Mouse (Mus musculus) intestine, embryonic 16.5 days (tissue): ENCODE results near the gene Tubd1. TPM values are rescaled to one million over a fixed set of nuclear protein-coding genes. Genes with fewer than 3 reads are reported as not detected.

Experiments
- ATAC-seq: fragments of 200-750 bp; cut with Nextera tagmentation; 2 replicates; pipeline ENCODE4 v1.8.0; 2017; ENCODE audit warnings: moderate TSS enrichment, moderate library complexity
- H3K27ac ChIP-seq: fragments of 300-500 bp; sonication (generic); 2 replicates; pipeline ENCODE4 v1.5.1; 2014; ENCODE audit warnings: mild to moderate bottlenecking, low read length
- H3K27me3 ChIP-seq: fragments of 300-500 bp; sonication (generic); replicated peaks from 2 replicates; pipeline ENCODE4 v1.6.1; 2014; ENCODE audit warnings: low read length, control low read depth, mixed read lengths; ENCODE audit not compliant: control insufficient read depth, insufficient read depth
- H3K36me3 ChIP-seq: fragments of 300-500 bp; sonication (generic); 2 replicates; pipeline ENCODE4 v1.6.1; 2014; ENCODE audit warnings: low read length, control low read depth; ENCODE audit not compliant: control insufficient read depth, insufficient read depth
- H3K4me1 ChIP-seq: fragments of 300-500 bp; sonication (generic); 2 replicates; pipeline ENCODE4 v1.6.1; 2014; ENCODE audit warnings: low read length, control low read depth, mixed read lengths; ENCODE audit not compliant: control insufficient read depth, insufficient read depth
- H3K4me2 ChIP-seq: fragments of 300-500 bp; sonication (generic); 2 replicates; pipeline ENCODE4 v1.6.1; 2014; ENCODE audit warnings: low read depth, low read length, control low read depth
- H3K4me3 ChIP-seq: fragments of 300-500 bp; sonication (generic); 2 replicates; pipeline ENCODE4 v1.5.1; 2014; ENCODE audit warnings: mild to moderate bottlenecking, low read length
- H3K9ac ChIP-seq: fragments of 300-500 bp; sonication (generic); 2 replicates; pipeline ENCODE4 v1.6.1; 2014; ENCODE audit warnings: low read depth, low read length
- H3K9me3 ChIP-seq: fragments of 300-500 bp; sonication (generic); 2 replicates; pipeline ENCODE4 v1.6.1; 2016; ENCODE audit warnings: low read length, control low read depth; ENCODE audit not compliant: control insufficient read depth
- WGBS: fragments of 180-500 bp; shearing (Covaris S2); extraction: QIAGEN DNeasy Blood & Tissue Kit; methylation state at CpG from one replicate; pipeline ENCODE4 v1.1.7; 2014; 5-methylcytosine and 5-hydroxymethylcytosine counted together
- polyA plus RNA-seq: library from polyadenylated mRNA; unstranded; fragments of >200 nt; fragmentation: Nextera tagmentation; extraction: Ambion mirVana; gene quantifications from 2 replicates; pipeline ENCODE4 v1.2.1, GENCODE M21; 2015

Gene Tubd1
- polyA plus RNA-seq, 1 experiment from 2014 or later, result 11.4 TPM

GRCm38 (mm10) chr11:86545556-86545955 lies 765 bp downstream of the Tubd1 start:
- Histone ChIP-seq H3K27me3 (no peaks in the 10 kb centered on the region), H3K4me1 (peaks cover 13% of the 10 kb centered on the region), H3K27ac (peak overlapping the region; percentile 79), H3K36me3 (no peaks in the 10 kb centered on the region), H3K4me2 (peak overlapping the region; percentile 70), H3K9me3 (no peaks in the 10 kb centered on the region), H3K9ac (peak overlapping the region; percentile 65), H3K4me3 (peak overlapping the region; percentile 82)
- ATAC-seq, result no peak
- WGBS, result 81% methylated on average over 8 of the region's 8 CpGs

GRCm38 (mm10) chr11:86547412-86547811 lies 2.6 kb downstream of the Tubd1 start:
- Histone ChIP-seq H3K27me3 (no peaks in the 10 kb centered on the region), H3K9ac (no peak overlapping the region), H3K4me3 (no peak overlapping the region), H3K9me3 (no peaks in the 10 kb centered on the region), H3K36me3 (no peaks in the 10 kb centered on the region), H3K4me2 (no peak overlapping the region), H3K27ac (no peak overlapping the region), H3K4me1 (peaks cover 10% of the 10 kb centered on the region)
- no peak for ATAC-seq
- WGBS, result 100% methylated on average over 1 of the region's 1 CpGs

- H3K27me3 ChIP-seq, result no peaks in the 10 kb centered on the region
- H3K27ac ChIP-seq, result no peak overlapping the region
- H3K9me3 ChIP-seq, result no peaks in the 10 kb centered on the region
- no peak overlapping the region for H3K9ac ChIP-seq
- ATAC-seq, result no peak
- no peaks in the 10 kb centered on the region for H3K4me1 ChIP-seq
- 94% methylated on average over 6 of the region's 6 CpGs for WGBS
- no peaks in the 10 kb centered on the region for H3K36me3 ChIP-seq
- H3K4me2 ChIP-seq, result no peak overlapping the region
- no peak overlapping the region for H3K4me3 ChIP-seq
Observed at GRCm38 (mm10) chr11:86553525-86553924, 8.7 kb downstream of the Tubd1 start.

GRCm38 (mm10) chr11:86558258-86558657 lies 13.5 kb downstream of the Tubd1 start:
- no peaks in the 10 kb centered on the region for H3K27me3 ChIP-seq
- no peak overlapping the region for H3K9ac ChIP-seq
- H3K36me3 ChIP-seq, result no peaks in the 10 kb centered on the region
- H3K4me3 ChIP-seq, result no peak overlapping the region
- no peaks in the 10 kb centered on the region for H3K9me3 ChIP-seq
- H3K4me2 ChIP-seq, result no peak overlapping the region
- no peak for ATAC-seq
- WGBS, result 82% methylated on average over 4 of the region's 4 CpGs
- H3K4me1 ChIP-seq, result no peaks in the 10 kb centered on the region
- H3K27ac ChIP-seq, result no peak overlapping the region

GRCm38 (mm10) chr11:86568425-86568824 lies 23.6 kb downstream of the Tubd1 start:
- 55% methylated on average over 3 of the region's 3 CpGs for WGBS
- no peak overlapping the region for H3K27ac ChIP-seq

GRCm38 (mm10) chr11:86570261-86570746 lies 25.5 kb downstream of the Tubd1 start:
- 32% methylated on average over 9 of the region's 9 CpGs for WGBS
- Histone ChIP-seq H3K4me1 (peaks cover 20% of the 10 kb centered on the region), H3K27ac (peak overlapping the region; percentile 65), H3K36me3 (no peaks in the 10 kb centered on the region), H3K4me3 (no peak overlapping the region), H3K27me3 (no peaks in the 10 kb centered on the region), H3K4me2 (no peak overlapping the region), H3K9me3 (no peaks in the 10 kb centered on the region), H3K9ac (no peak overlapping the region)
- no peak for ATAC-seq

More at GRCm38 (mm10) chr11:86568425-86568824, 23.6 kb downstream of the Tubd1 start:
- ATAC-seq, result 0 out of 2 replicates have a peak, but pooled peaks have one; percentile 36
- Histone ChIP-seq H3K4me3 (no peak overlapping the region), H3K36me3 (0 out of 2 replicates have a peak, but pooled peaks cover 3% of the 10 kb centered on the region), H3K9me3 (no peaks in the 10 kb centered on the region), H3K27me3 (no peaks in the 10 kb centered on the region), H3K9ac (no peak overlapping the region), H3K4me1 (peaks cover 13% of the 10 kb centered on the region), H3K4me2 (no peak overlapping the region)

GRCm38 (mm10) chr11:86571047-86571855 lies 26.5 kb downstream of the Tubd1 start:
- H3K4me3 ChIP-seq, result no peak overlapping the region
- H3K27ac ChIP-seq, result peak overlapping the region; percentile 73
- no peak overlapping the region for H3K9ac ChIP-seq
- peak; percentile 62 for ATAC-seq
- no peaks in the 10 kb centered on the region for H3K36me3 ChIP-seq
- no peaks in the 10 kb centered on the region for H3K27me3 ChIP-seq
- no peak overlapping the region for H3K4me2 ChIP-seq
- 36% methylated on average over 15 of the region's 15 CpGs for WGBS
- peaks cover 25% of the 10 kb centered on the region for H3K4me1 ChIP-seq
- H3K9me3 ChIP-seq, result no peaks in the 10 kb centered on the region

GRCm38 (mm10) chr11:86571871-86572270 lies 27.1 kb downstream of the Tubd1 start:
- Histone ChIP-seq H3K27ac (peak overlapping the region; percentile 73), H3K4me2 (no peak overlapping the region), H3K36me3 (no peaks in the 10 kb centered on the region), H3K4me1 (peaks cover 25% of the 10 kb centered on the region), H3K27me3 (no peaks in the 10 kb centered on the region), H3K4me3 (no peak overlapping the region), H3K9ac (no peak overlapping the region), H3K9me3 (no peaks in the 10 kb centered on the region)
- WGBS, result 63% methylated on average over 4 of the region's 4 CpGs
- no peak for ATAC-seq

- Histone ChIP-seq H3K4me3 (no peak overlapping the region), H3K9ac (no peak overlapping the region), H3K9me3 (no peaks in the 10 kb centered on the region), H3K36me3 (no peaks in the 10 kb centered on the region), H3K4me2 (no peak overlapping the region), H3K4me1 (peaks cover 31% of the 10 kb centered on the region), H3K27me3 (no peaks in the 10 kb centered on the region), H3K27ac (no peak overlapping the region)
- WGBS, result 73% methylated on average over 2 of the region's 2 CpGs
- no peak for ATAC-seq
Observed at GRCm38 (mm10) chr11:86572623-86573022, 27.8 kb downstream of the Tubd1 start.
